Mouse (Mus musculus) brain, adult 10 weeks (tissue): ENCODE results near the gene Gsta2. TPM values are rescaled to one million over a fixed set of nuclear protein-coding genes. Genes with fewer than 3 reads are reported as not detected.

Experiments used
- polyA plus RNA-seq: library from polyadenylated mRNA; stranded (reverse); fragments of 350-450 nt; fragmentation: Illumina TruSeq; extraction: RNeasy Lipid Tissue Mini Kit (QIAGEN cat#74804); gene quantifications from one replicate; pipeline ENCODE4 v1.2.3, GENCODE M21; 2015; ENCODE audit warnings: low read depth, low replicate concordance

The Gsta2 gene
- polyA plus RNA-seq = 0.58 TPM

DNA sequence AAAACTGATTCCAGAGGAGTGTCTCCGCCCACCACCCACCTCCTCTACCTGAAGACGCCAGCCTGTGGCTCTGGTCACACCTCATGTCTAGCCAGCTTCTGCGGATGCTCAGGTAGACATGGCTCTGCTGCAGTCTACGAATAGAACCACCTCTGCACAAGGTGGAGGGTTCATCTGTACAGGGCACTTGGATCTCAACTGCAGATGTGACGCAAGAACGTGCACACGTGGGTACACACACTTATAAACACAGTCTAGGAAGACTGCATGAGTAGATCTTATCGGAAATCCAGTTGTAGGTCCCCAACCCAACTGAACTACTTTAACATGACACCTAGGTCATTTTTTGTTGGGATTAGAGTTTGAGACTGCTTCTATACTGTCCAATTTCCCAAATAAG lies at the start of gene Gsta2:
Gsta2 (minus strand) TSS at position 178 of the 400 bp plus-strand sequence.

DNA sequence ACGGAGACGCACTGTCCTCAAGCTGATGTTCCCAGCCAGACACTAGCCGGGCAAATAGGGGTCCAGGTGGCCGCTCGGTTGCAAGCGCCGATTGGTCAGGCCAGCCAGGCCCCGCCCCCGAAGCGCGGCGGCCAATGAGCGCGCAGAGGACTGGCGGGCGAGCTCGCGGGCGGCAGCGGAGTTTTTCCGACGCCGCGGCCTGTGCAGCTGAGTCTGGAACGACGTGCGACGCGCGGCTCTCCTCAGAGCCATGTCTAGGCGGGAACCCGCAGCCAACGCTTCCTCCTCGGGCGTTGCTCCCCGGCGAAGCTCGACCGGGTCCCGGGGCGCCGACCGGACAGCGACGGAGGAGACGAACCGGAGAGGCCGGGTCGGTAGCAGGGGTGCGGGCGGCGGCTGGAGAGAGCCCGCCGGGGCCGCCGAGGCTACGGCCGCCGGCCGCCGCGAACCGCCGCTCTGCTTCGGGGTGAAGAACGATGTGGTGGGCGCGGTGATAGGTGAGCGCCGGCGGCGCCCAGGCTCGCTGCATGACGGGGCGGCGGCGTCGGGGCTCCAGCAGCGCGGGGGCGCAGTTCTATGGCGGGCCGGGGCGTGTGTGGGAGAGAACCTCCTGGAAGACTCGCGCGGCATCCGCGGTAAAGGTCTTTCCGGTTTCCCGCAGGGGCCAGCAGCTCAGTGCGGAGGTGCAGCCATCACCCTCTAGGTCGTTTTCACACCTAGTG lies 40.2 kb upstream of the Gsta2 start, which contains the start of gene Ddx43:
Ddx43 (plus strand) TSS at position 148 of the 722 bp plus-strand sequence.

DNA sequence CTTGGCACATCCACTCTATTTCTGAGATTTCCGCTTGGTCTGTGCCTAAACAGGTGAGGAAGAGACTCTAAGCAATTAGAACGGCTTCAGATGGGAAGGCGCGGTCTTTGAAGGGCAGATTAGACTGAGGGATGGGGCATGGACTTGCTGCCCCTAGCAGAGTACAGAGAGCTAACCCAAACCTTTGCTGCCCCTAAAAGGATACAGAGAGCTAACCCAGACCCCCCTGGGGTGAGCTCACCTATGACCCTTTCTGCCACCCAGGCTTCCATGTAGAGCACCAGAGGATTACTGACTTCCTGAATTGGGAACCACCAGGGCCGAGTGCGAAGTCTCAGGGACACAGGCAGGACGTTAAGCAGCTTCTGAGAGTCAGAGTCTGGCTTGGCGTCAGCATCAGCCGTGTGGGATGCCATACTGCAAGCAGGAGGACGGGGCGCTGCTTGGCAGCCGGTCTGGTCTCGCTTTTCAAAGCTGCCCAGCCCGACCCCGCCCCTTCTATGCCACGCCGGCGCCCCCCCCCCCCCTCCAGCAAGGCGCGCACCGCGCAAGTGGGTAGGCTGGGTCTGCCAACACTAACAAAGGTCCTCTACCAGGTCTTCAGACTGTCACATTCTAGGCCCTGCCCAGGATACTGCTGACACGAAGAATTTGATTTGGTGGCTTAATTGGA lies 22.7 kb upstream of the Gsta2 start, which contains the start of gene Ooep:
Ooep (minus strand) TSS at position 613 of the 673 bp plus-strand sequence.

DNA sequence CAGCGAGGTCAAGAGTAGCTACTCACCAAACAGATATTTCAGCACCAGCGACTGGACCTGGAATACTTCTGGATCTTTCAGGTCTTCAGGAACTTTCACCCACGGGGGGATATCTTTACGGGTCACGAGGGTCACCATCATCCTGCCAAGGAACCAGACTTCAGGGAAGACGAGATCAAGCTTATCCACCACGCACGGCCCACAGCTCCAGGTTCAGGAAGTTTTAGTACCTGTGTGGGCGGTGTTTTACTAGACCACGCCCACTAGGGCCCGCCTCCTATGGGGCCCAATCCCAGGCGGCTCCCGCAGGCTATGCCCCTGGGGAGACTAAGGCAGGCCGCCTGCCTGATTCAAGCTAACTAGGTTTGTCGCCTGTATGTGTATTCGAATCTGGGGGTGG lies 12.4 kb upstream of the Gsta2 start, which contains the start of gene Dppa5a:
Dppa5a (minus strand) TSS at position 219 of the 400 bp plus-strand sequence.

DNA sequence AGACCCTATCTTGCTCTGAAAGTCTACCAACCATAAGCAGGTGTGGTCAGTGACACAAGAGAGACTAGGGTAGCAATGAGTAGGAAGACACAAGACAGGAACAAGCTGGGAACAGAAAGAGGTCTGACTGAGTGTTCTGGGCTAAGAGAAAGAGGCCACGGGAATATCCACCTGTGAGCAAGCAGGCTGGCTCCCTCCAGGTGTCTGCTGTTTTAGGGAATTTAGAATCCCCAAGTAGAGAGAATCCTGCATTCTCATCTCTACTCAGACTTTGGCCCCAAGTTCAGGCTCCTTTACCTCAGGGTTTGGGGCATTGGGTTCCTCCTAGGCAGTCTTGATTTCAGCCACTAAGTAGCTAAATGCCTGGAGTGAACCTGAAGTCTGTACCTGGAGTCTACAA lies 28.3 kb downstream of the Gsta2 start, which contains the start of gene Omt2b:
Omt2b (plus strand) TSS at position 301 of the 400 bp plus-strand sequence.

DNA sequence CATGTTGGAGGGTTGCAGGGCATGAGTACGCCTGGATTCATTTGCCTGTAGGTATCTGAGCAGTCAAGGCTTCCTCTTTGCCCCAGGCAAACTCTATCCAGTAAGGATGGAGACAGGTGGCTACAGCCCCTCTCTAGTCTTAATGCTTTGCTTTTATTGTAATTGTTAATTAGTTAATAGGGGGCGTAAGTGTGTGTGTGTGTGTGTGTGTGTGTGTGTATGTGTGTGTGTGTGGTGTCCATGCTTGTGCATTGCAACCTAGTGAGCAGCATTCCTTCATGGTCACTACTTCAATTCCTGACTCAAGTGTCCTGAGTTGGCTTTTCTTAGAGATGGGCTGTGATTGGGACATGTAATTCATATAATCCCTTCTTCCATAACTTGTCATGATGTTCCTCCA lies 40.9 kb downstream of the Gsta2 start, which contains the start of gene Omt2a:
Omt2a (minus strand) TSS at position 101 of the 400 bp plus-strand sequence.

DNA sequence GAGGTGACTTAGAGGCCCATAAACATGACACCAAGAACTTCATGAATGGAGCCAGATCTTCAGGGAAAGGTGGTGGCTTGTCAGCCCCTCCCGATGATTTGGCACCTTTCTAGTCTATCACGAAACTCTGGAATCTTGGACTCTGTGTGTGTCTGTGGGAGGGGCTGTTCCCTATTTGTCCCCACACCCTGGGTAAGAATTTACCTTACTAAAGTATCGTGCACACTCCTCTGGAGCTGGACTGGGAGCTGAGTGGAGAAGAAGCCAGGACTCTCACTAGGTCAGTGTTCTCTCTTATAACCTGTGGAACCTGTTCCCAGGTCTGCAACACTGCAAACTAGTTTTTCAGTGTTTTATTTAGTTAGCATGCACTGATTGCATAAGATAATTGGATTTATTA lies 65.9 kb downstream of the Gsta2 start, which contains the start of gene Gm10639:
Gm10639 (plus strand) TSS at position 201 of the 400 bp plus-strand sequence.

Other genes starting within 250 kb of the Gsta2 start
- gene Fbxo9, start 246.7 kb downstream of the Gsta2 start, polyA plus RNA-seq = 167 TPM
- 15.1 TPM for gene Ick, start 246.6 kb downstream of the Gsta2 start, polyA plus RNA-seq
- 97.6 TPM for gene Gsta4, start 173.0 kb downstream of the Gsta2 start, polyA plus RNA-seq
- gene Gsta1, start 125.1 kb downstream of the Gsta2 start, polyA plus RNA-seq = not detected
- gene Gm3776, start 98.7 kb downstream of the Gsta2 start, polyA plus RNA-seq = not detected
- not detected for gene Gm10639, start 65.9 kb downstream of the Gsta2 start, polyA plus RNA-seq
- not detected for gene Omt2a, start 41.0 kb downstream of the Gsta2 start, polyA plus RNA-seq
- gene Omt2b, start 28.2 kb downstream of the Gsta2 start, polyA plus RNA-seq = not detected
- gene Dppa5a, start 12.4 kb upstream of the Gsta2 start, polyA plus RNA-seq = not detected
- not detected for gene Ooep, start 22.9 kb upstream of the Gsta2 start, polyA plus RNA-seq
- gene Ddx43, start 40.0 kb upstream of the Gsta2 start, polyA plus RNA-seq = 0.33 TPM
- 0.58 TPM for gene Cgas, start 87.4 kb upstream of the Gsta2 start, polyA plus RNA-seq
- 23.0 TPM for gene Mto1, start 92.4 kb upstream of the Gsta2 start, polyA plus RNA-seq
- gene Gm17324, start 93.0 kb upstream of the Gsta2 start, polyA plus RNA-seq = not detected
- gene Eef1a1, start 133.4 kb upstream of the Gsta2 start, polyA plus RNA-seq = 4,158 TPM
- gene Slc17a5, start 232.3 kb upstream of the Gsta2 start, polyA plus RNA-seq = 17.8 TPM